Mouse (Mus musculus) CH12.LX (cell line): ENCODE results near the gene Tada1. TPM values are rescaled to one million over a fixed set of nuclear protein-coding genes. Genes with fewer than 3 reads are reported as not detected.
A peak's percentile ranks its signal among the peaks of the same experiment; 100 is the strongest.

ENCODE experiments used
- DNase-seq: peaks from one replicate; pipeline ENCODE4 v3.0.0-alpha.2; 2013; ENCODE audit errors: extremely low read depth
- H3K27ac ChIP-seq: 2 replicates; pipeline ENCODE4 v1.5.1; 2012; ENCODE audit warnings: low read depth, mild to moderate bottlenecking, control low read depth, moderate library complexity; ENCODE audit not compliant: insufficient read depth
- H3K27me3 ChIP-seq: replicated peaks from 2 replicates; pipeline ENCODE3; 2012; ENCODE audit warnings: inconsistent platforms
- H3K36me3 ChIP-seq, 2 experiments: replicated peaks in 1 of 2; 2 replicates each; pipeline versions ENCODE3 to v1.6.1; 2012; ENCODE audit warnings: inconsistent platforms in 1 of 2, low read length in 1 of 2, mild to moderate bottlenecking in 1 of 2, mixed read lengths in 1 of 2, moderate library complexity in 1 of 2; ENCODE audit not compliant: control insufficient read depth in 1 of 2, insufficient read depth in 1 of 2
- H3K4me1 ChIP-seq, 2 experiments: 2 replicates each; pipeline ENCODE4 v1.6.1; 2012; ENCODE audit warnings: inconsistent platforms in 1 of 2, moderate library complexity in 1 of 2; ENCODE audit not compliant: insufficient read depth in 2 of 2, control insufficient read depth in 1 of 2
- H3K4me2 ChIP-seq: 2 replicates; pipeline ENCODE4 v1.6.1; 2012; ENCODE audit warnings: low read depth, mild to moderate bottlenecking, control low read depth; ENCODE audit not compliant: poor library complexity, insufficient read depth, severe bottlenecking
- H3K4me3 ChIP-seq, 3 experiments: fragments of 150-350 bp in 1 of 3; sonication (generic) in 1 of 3; replicated peaks in 1 of 3; 2 replicates each; pipeline versions ENCODE3 to v1.5.1; 2011 to 2012; ENCODE audit warnings: low read depth in 2 of 3, low read length in 2 of 3, mild to moderate bottlenecking in 2 of 3, moderate library complexity in 2 of 3, control low read depth in 1 of 3, improper control_type of control experiment in 1 of 3, inconsistent platforms in 1 of 3, mixed read lengths in 1 of 3; ENCODE audit not compliant: poor library complexity in 1 of 3
- H3K79me2 ChIP-seq: replicated peaks from 2 replicates; pipeline ENCODE4 v1.6.1; 2012; ENCODE audit warnings: mild to moderate bottlenecking, moderate library complexity; ENCODE audit not compliant: control insufficient read depth, poor library complexity, insufficient read depth, severe bottlenecking; ENCODE audit errors: extremely low read depth
- H3K9ac ChIP-seq: 2 replicates; pipeline ENCODE4 v1.6.1; 2012; ENCODE audit warnings: low read depth, mild to moderate bottlenecking, control low read depth, moderate library complexity; ENCODE audit not compliant: insufficient read depth
- H3K9me3 ChIP-seq: replicated peaks from 2 replicates; pipeline ENCODE3; 2012; ENCODE audit warnings: low read length, inconsistent platforms, mixed read lengths
- CHD2 ChIP-seq: IDR thresholded peaks from 2 replicates; pipeline ENCODE4 v1.6.1; 2011; ENCODE audit warnings: low read length, improper control_type of control experiment
- CTCF ChIP-seq, 2 experiments: IDR thresholded peaks in 1 of 2; conservative IDR thresholded peaks in 1 of 2; 2 replicates each; pipeline ENCODE4 v1.5.1; 2011 to 2012; ENCODE audit warnings: low read depth in 2 of 2, low read length in 2 of 2, improper control_type of control experiment in 1 of 2, inconsistent platforms in 1 of 2, mild to moderate bottlenecking in 1 of 2, moderate library complexity in 1 of 2
- E2F4 ChIP-seq: IDR thresholded peaks from 2 replicates; pipeline ENCODE4 v1.6.1; 2011; ENCODE audit warnings: low read depth, low read length, improper control_type of control experiment; ENCODE audit not compliant: insufficient replicate concordance
- EP300 ChIP-seq: IDR thresholded peaks from 2 replicates; pipeline ENCODE4 v1.6.1; 2011; ENCODE audit warnings: low read length, improper control_type of control experiment
- ETS1 ChIP-seq: conservative IDR thresholded peaks from 2 replicates; pipeline ENCODE4 v1.6.1; 2012; ENCODE audit warnings: low read depth, mild to moderate bottlenecking, inconsistent platforms, low read length, improper control_type of control experiment, moderate library complexity
- GABPA ChIP-seq: IDR thresholded peaks from 2 replicates; pipeline ENCODE4 v1.6.1; 2012; ENCODE audit warnings: low read depth, low read length, improper control_type of control experiment, inconsistent platforms; ENCODE audit not compliant: insufficient replicate concordance
- HCFC1 ChIP-seq: IDR thresholded peaks from 2 replicates; pipeline ENCODE4 v1.6.1; 2012; ENCODE audit warnings: low read depth, mild to moderate bottlenecking, inconsistent platforms, low read length, improper control_type of control experiment
- JUN ChIP-seq: IDR thresholded peaks from 2 replicates; pipeline ENCODE4 v1.6.1; 2011; ENCODE audit warnings: low read depth, mild to moderate bottlenecking, low read length, improper control_type of control experiment, moderate library complexity; ENCODE audit not compliant: insufficient read depth
- MAX ChIP-seq: IDR thresholded peaks from 2 replicates; pipeline ENCODE4 v1.6.1; 2011; ENCODE audit warnings: low read length, improper control_type of control experiment
- MYC ChIP-seq: IDR thresholded peaks from 2 replicates; pipeline ENCODE4 v1.6.1; 2011; ENCODE audit warnings: low read depth, mild to moderate bottlenecking, improper control_type of control experiment, low read length
- RAD21 ChIP-seq: IDR thresholded peaks from 2 replicates; pipeline ENCODE4 v1.6.1; 2011; ENCODE audit warnings: low read depth, mild to moderate bottlenecking, low read length, improper control_type of control experiment, moderate library complexity
- RCOR1 ChIP-seq: conservative IDR thresholded peaks from 2 replicates; pipeline ENCODE4 v1.6.1; 2012; ENCODE audit warnings: low read depth, mild to moderate bottlenecking, inconsistent platforms, low read length, improper control_type of control experiment
- SIN3A ChIP-seq: IDR thresholded peaks from 2 replicates; pipeline ENCODE4 v1.6.1; 2012; ENCODE audit warnings: low read length, improper control_type of control experiment, inconsistent platforms
- SMC3 ChIP-seq: IDR thresholded peaks from 2 replicates; pipeline ENCODE4 v1.6.1; 2011; ENCODE audit warnings: low read depth, low read length, improper control_type of control experiment
- USF1 ChIP-seq: IDR thresholded peaks from 2 replicates; pipeline ENCODE4 v1.6.1; 2014; ENCODE audit warnings: low read depth, mild to moderate bottlenecking, inconsistent platforms, low read length, improper control_type of control experiment
- USF2 ChIP-seq: conservative IDR thresholded peaks from 2 replicates; pipeline ENCODE4 v1.6.1; 2011; ENCODE audit warnings: low read depth, low read length, improper control_type of control experiment
- ZC3H11A ChIP-seq: IDR thresholded peaks from 2 replicates; pipeline ENCODE4 v1.6.1; 2012; ENCODE audit warnings: low read depth, mild to moderate bottlenecking, inconsistent platforms, low read length, improper control_type of control experiment
- ZMIZ1 ChIP-seq: IDR thresholded peaks from 2 replicates; pipeline ENCODE4 v1.6.1; 2012; ENCODE audit warnings: low read depth, mild to moderate bottlenecking, inconsistent platforms, low read length, improper control_type of control experiment
- dilution Hi-C: fragments of 300-500 bp; cut with MboI; formaldehyde crosslinking; loops from 2 replicates; pipeline ENCODE4 v1.14.3; 2020; ENCODE audit warnings: low sequenced_read_pairs; ENCODE audit not compliant: extremely low pct_unique_long_range_greater_than_20kb, extremely low pct_ligation_motif_present
- in situ Hi-C: fragments of 300-500 bp; cut with MboI; formaldehyde crosslinking; loops from 3 replicates; pipeline ENCODE4 v1.14.3; 2019; ENCODE audit warnings: low sequenced_read_pairs, low pct_ligation_motif_present, low pct_unique_long_range_greater_than_20kb, mixed read lengths
- polyA plus RNA-seq: library from polyadenylated mRNA; unstranded; fragments of >175 nt; gene quantifications from 2 replicates; pipeline ENCODE4 v1.2.1, GENCODE M21; 2012; ENCODE audit warnings: low read depth; ENCODE audit not compliant: insufficient read length
- total RNA-seq, 2 experiments: library from RNA; depleted of rRNA; stranded (reverse); fragments of 300-350 nt in 1 of 2; fragments of >200 nt in 1 of 2; gene quantifications; 2 replicates each; pipeline ENCODE4 v1.2.3; 2012 to 2014

Gene Tada1
- total and polyA plus RNA-seq, 3 experiments = 46.3 to 80.1 (median 49.6) TPM

GRCm38 (mm10) chr1:166349751-166350150 is 29.1 kb upstream of the Tada1 start:
- H3K4me1 ChIP-seq = peaks cover 3 to 21% of the 10 kb centered on the region in 2 experiments
- no peak overlapping the region for H3K27ac ChIP-seq
- no peak overlapping the region for H3K9ac ChIP-seq
- no peak for TF ChIP-seq JUN
- TF ChIP-seq HCFC1 = no peak
- no peak for TF ChIP-seq ZMIZ1
- TF ChIP-seq ETS1 = no peak
- TF ChIP-seq RCOR1 = no peak
- peak; percentile 66 for TF ChIP-seq USF2
- peak; percentile 48 for TF ChIP-seq USF1
- no peak for TF ChIP-seq E2F4
- TF ChIP-seq EP300 = no peak
- 0 out of 4 replicates have a peak, but pooled peaks of 1 of the 2 experiments have one; percentile 8 for TF ChIP-seq CTCF (conservative IDR thresholded peaks at IDR 0.05 in 1 of 2, IDR thresholded peaks at IDR 0.05 in 1 of 2; ENCODE audit: low read depth in 2 of 2, low read length in 2 of 2)
- no peaks in the 10 kb centered on the region for H3K9me3 ChIP-seq
- no peaks in the 10 kb centered on the region for H3K27me3 ChIP-seq
- no peaks in the 10 kb centered on the region for H3K36me3 ChIP-seq
- no peaks in the 10 kb centered on the region for H3K79me2 ChIP-seq
- dilution Hi-C loops = no loop called here
- in situ Hi-C loops = no loop called here
- DNase-seq = no peak
- no peak overlapping the region for H3K4me2 ChIP-seq
- no peak overlapping the region for H3K4me3 ChIP-seq

- peak overlapping the region; percentile 27; the same call in 1 of the 2 replicates for H3K9ac ChIP-seq
- DNase-seq = peak; percentile 74
- H3K4me2 ChIP-seq = peak overlapping the region; percentile 78
- TF ChIP-seq SIN3A = peak; percentile 47; the same call in 1 of the 2 replicates
- no peak for TF ChIP-seq MAX
- peak; percentile 91 for TF ChIP-seq SMC3
- no peak for TF ChIP-seq MYC
- peak; percentile 25; the same call in 1 of the 2 replicates for TF ChIP-seq CHD2
- peak; percentile 36 for TF ChIP-seq ZC3H11A
- peak; percentile 86 for TF ChIP-seq RAD21
- TF ChIP-seq CTCF (conservative IDR thresholded peaks at IDR 0.05 in 1 of 2, IDR thresholded peaks at IDR 0.05 in 1 of 2; ENCODE audit: low read depth in 2 of 2, low read length in 2 of 2) = peak; percentile 36 to 95
- TF ChIP-seq GABPA = no peak
- dilution Hi-C loops (no loop called here), in situ Hi-C loops (no loop called here)
- no peaks in the 10 kb centered on the region for H3K36me3 ChIP-seq
- no peaks in the 10 kb centered on the region for H3K79me2 ChIP-seq
- no peaks in the 10 kb centered on the region for H3K9me3 ChIP-seq
- H3K27me3 ChIP-seq = peaks cover 2% of the 10 kb centered on the region
- no peak overlapping the region for H3K27ac ChIP-seq
- peak overlapping the region in 1 of 3 experiments; percentile 10 for H3K4me3 ChIP-seq
- H3K4me1 ChIP-seq = peaks cover 4 to 15% of the 10 kb centered on the region in 2 experiments
Measured at GRCm38 (mm10) chr1:166360157-166360855, 18.6 kb upstream of the Tada1 start.
